Mouse (Mus musculus) large intestine, adult 2 months (tissue): ENCODE measurements around the gene Kat5. TPM values are rescaled to one million over a fixed set of nuclear protein-coding genes. Genes with fewer than 3 reads are reported as not detected.

ENCODE experiments used
- DNase-seq: peaks from one replicate; pipeline ENCODE4 v3.0.0-alpha.2; 2012; ENCODE audit warnings: low read depth, low spot score
- WGBS: fragments of 180-500 bp; shearing (Covaris S2); methylation state at CpG from one replicate; pipeline ENCODE4 v1.1.7; 2018; 5-methylcytosine and 5-hydroxymethylcytosine counted together
- polyA plus RNA-seq: library from polyadenylated mRNA; depleted of rRNA; stranded (reverse); fragments of >200 nt; gene quantifications from 2 replicates; pipeline ENCODE4 v1.2.3, GENCODE M21; 2012

Kat5 gene
- polyA plus RNA-seq, 1 experiment: 43.6 TPM

DNA sequence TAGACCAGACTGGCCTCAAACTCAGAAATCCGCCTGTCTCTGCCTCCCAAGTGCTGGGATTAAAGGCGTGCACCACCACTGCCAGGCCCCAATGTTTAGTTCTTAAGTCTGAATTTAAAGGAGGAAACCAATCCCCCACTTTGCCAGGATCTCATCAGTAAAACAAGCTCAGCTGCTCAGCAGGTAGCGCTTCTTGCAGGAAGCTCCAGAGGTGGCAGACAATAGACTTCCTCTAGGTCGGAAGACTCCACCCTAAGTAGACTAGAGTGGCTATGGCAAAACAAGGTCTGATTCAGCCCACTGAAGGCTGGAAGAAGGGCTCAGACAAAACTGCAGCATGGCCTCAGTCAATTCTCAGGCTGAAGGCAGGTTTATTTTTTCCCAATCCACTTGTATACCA, 30.1 kb downstream of the Kat5 start:
- 78% methylated on average over 4 of the region's 4 CpGs for WGBS
- DNase-seq: no peak

DNA sequence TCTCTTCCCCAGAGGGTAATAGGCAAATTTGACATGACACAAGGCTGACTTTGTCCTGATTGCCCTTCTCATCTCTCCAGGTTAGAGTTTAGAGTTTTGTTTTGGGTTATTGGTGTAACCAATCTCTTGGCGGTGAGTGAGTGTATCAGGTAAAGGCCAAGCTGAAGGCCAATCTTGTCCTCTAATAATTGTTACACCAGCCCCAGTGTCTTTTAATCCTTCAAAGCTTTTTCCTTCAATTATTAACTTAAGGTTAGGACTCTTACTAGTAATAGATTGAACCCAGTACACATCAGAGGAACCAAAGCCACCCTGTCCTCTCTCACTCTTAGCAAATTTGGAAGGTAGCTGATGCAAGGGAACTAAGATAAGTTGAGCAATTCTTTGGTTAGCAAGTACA, 34.7 kb downstream of the Kat5 start:
- WGBS: 95% methylated on average over 1 of the region's 1 CpGs
- no peak for DNase-seq

DNA sequence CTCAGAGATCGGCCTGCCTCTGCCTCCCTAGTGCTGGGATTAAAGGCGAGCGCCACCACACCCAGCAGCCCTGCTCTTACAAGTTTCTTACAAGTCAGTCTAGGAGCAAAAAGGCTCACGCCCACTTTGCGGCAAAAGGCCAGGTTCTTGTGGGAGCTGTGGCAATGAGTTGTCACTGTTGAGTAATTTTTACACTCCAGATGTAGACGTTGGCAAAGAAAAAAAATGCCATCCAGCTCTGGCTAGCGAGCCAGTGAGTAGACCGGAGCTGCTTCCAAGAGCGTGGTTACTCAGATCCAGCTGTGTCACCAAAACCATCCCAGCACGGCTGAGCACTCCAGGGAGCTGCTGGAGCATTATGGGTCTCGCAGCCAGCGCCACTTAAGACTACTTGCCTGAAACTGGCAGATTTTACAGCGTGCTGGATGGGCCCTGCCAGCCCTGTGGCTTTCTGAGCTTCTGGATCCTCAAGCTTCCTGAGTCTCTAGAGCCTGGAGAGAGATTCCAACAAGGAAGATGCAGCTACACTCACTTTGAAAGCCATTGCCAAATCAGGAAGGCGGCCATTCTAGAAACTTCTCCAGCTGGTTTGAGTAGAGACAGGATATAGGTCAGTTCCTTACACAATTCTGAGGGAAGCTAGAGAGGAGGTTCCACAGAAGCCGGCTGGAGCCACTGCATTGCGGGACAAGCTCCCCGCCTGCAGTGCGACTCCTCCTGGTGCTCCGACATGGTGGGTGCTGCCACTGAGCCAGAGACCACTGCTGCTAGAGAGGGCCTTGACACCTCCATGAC, 37.5 kb downstream of the Kat5 start:
- DNase-seq: no peak
- 81% methylated on average over 19 of the region's 19 CpGs for WGBS

DNA sequence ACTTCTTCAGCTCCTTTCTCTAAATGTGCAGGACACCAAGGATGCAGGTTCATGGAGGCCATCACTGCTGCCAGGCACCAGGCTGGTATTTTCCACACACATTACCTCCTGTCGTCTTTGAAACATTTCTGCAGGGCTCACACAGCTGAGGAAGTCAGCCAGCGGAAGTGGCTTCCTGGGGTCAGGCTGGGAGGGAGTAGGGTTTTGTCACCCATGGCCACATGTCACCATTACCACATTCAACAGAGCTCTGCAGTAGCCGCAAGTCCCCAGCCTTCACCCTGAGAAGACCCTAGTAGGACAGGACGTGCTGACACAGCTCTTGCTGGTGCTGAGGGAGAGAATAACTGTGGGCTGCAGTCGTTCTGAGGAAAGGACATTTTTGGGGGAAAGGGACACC, 38.2 kb downstream of the Kat5 start:
- DNase-seq: no peak
- 79% methylated on average over 5 of the region's 5 CpGs for WGBS

DNA sequence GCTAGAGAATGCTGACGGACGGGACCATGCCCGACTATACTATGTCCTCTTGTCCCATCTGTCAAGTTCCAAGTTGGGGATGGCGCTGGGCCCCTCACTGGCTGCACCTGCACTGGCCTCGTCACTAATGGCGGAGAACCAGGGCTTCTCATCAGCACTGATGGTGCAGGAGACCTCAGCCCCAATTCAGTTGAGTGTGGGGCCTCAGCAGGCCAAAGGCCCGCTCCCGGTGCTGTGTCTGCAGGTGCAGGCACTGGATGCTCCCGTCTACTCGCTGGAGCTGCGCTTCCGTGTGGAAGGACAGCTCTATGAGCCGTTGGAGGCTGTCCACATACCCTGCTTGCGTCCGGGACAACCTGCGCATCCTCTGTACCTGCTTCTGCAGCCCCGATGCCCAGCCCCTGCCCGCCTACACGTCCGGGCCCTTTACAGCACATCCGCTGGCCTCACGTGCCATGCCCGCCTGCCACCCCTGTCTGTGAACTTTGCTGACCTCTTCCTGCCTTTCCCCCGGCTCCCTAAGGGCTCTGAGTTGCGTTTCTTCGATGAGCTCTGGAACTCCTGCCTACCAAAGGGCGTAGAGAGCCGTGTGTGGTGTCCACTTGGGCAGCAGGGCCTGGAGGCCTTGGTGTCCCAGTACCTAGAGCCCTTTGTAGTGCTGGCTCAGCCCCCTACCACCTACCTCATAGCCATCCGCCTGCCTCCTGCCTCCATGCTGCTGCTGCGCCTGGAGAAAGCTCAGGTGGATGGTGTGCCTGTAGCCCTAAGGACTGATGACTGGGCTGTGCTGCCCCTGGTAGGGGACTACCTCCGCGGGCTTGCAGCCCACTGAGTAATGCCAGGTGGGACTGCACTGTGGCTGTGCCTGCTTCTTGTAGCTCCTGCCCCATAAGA, 39.4 kb downstream of the Kat5 start:
- no peak for DNase-seq
- WGBS: 95% methylated on average over 32 of the region's 32 CpGs

DNA sequence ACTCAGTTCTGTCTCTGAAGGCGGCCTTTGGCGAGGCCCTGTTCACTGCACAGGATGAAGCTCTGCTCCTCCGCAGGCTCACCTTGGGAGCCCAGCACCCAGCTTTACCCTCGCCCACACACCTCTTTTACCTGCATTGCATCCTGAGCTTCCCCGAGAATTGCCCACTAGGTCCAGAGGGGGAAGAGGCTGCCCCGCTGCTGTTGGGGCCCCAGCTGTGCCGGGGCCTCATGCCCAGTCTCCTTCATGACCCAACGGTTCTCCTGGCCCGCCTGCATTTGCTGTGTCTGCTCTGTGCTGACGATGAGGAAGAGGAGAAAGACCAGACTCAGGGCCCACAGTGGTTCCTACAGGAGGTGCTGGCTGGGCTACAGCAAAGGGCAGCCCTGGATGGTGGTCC, 40.5 kb downstream of the Kat5 start:
- WGBS: 90% methylated on average over 10 of the region's 10 CpGs
- DNase-seq: no peak

DNA sequence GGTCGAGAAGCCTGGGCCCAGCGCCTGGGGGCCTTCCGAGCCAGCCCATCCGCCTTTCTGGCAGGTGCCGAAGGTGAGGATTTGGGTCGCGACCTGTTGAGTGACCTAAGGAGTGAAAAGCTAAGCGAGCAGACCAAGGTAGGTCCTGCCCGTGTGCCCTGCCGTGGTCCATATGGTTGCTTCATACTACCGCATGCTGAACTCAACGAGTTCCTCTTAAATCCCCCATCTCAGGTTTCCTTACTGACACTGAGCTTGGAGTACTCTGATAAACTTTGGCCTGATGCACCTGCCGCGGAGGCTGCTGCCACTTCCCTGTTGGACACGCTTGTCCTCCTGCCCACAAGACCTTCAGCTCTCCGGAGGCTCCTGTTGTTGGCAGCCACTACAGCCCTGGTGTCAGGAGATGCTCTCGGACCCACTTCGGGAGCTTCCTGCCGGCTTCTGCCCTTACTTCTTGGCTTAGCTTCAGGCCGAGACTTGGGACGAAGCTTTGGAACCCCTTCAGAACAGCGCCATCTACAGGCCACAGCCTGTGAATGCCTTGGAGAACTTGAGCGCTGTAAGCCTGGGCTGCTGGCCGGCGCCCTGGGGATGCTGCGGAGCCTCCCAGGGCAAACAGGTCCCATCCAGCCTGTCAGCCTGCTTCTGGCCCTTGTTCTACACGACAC, 41.4 kb downstream of the Kat5 start:
- DNase-seq: no peak
- WGBS: 3% methylated on average over 27 of the region's 27 CpGs

DNA sequence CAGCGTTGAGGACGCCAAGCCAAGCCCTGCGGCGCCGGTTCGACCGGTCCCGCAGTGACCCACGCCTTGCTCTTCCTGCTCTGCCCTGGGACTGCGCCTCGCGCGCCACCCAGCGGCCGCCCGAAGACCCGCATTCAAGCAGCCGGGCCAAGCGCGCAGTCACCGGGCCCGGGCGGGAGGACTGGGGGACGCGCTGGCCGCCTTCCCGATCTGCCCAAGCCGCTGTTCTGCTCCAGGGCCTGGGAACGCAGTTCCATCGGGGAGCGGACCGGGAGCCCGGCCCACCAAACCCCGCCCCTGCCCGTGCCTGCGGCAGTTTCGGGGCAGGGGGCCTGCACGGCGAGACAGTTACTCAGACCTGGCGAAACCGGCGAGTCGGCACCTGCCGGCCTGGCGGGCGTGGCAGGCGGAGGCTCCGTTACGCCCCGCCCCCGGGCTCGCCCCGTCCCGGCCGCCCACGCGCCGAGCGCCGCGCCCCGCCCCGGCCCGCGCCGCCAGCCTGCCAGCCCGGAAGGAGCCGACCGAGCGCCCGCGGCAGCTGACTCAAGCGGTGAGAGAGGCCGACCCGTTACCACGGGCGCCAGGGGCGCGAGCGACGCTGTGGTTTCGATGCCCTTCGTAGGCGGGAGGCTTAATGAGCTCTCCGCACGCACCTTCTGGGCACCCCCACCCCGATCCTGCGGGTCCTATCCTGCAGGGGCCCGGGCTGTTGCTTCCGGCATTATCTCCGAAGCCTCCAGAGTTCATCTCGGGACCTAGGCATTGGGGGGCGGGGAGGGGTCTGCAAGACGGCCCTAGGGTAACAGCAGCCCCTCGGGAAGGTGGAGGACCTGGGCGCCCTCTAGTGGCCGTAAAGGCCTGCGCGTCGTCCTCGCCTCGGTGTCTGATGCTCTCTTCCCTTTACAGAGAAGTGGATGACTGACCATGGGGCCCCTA, 42.2 kb downstream of the Kat5 start, which contains the start of gene Ap5b1:
TSS of gene Ap5b1 (plus strand) at position 492 of the 936 bp plus-strand sequence.
- no peak for DNase-seq
- under 1% methylated on average over 102 of the region's 102 CpGs for WGBS

DNA sequence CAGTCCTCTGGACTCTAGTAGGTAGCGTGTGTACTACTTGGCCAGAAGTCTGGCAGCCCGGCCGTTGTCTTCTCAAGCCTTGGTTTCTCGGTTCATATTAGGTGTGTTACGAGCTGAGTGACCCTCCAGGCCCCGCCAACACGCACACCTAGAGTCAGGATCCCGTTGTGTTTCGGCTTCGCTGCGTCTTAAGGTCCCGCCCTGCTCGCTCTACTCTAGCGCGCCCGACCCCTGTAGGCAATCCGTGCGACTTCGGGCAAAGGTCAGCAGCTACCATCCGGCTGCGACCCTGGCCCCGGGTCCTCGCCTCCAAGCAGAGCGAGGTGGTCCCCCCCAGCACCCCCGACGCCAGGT, 42.9 kb downstream of the Kat5 start:
- 2% methylated on average over 26 of the region's 26 CpGs for WGBS
- DNase-seq: no peak

DNA sequence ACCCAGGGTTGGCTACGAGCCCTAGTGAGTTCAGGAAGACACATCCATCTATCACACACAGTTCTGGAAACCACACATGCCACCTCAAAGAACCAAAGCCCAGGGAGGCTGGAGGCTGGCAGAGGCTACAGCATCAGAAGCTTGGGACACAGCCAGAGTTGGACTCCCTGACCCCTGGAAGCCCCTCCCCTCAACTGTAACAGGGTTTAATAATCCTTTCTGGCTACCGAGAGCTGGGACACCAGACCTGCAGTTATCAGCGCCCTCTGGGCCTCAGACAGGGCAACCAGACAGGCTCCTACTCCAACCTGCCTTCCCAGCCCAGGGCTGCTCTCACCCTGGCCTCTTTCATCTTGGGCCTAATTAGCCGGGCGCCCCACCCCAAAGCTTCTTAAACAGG, 43.7 kb downstream of the Kat5 start:
- DNase-seq: no peak
- 74% methylated on average over 5 of the region's 5 CpGs for WGBS

DNA sequence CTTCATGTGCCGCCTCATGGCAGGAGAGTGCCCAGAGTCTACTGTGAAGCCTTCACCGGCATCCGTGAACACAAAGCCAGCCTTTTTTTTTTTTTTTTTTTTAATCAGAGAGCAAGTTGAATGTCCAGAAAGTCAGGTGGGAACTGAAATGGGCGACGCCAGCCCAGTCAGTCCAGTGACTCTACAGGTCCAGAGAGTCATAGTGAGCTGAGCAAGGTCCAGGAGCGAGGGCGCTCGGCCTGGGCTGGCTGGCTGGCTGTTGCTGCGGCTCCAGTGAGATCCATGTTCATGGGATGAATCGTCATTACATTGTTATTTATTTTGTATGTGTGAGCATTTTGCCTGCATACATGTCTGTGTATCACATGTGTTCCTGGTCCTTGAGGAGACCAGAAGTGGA, 47.3 kb downstream of the Kat5 start:
- no peak for DNase-seq
- WGBS: 95% methylated on average over 10 of the region's 10 CpGs

DNA sequence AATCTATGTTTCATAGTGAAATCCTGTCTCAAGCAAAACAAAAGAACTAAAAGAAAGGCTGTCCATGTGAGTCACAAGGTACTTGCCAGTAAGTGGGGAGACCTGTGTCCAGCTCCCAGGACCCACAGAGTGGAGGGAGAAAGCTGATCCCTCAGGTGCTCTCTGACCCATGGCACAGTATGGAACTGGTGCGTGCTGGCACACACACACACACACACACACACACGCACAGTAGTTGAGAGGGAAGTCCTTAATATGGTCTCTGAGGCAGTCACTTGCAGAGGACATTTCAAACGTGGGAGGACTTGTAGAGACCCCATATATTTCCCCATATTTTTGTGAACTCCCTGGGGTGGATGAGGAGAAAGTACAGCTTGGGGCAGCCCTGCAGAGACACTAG, 48.2 kb downstream of the Kat5 start:
- 23% methylated on average over 3 of the region's 3 CpGs for WGBS
- no peak for DNase-seq

DNA sequence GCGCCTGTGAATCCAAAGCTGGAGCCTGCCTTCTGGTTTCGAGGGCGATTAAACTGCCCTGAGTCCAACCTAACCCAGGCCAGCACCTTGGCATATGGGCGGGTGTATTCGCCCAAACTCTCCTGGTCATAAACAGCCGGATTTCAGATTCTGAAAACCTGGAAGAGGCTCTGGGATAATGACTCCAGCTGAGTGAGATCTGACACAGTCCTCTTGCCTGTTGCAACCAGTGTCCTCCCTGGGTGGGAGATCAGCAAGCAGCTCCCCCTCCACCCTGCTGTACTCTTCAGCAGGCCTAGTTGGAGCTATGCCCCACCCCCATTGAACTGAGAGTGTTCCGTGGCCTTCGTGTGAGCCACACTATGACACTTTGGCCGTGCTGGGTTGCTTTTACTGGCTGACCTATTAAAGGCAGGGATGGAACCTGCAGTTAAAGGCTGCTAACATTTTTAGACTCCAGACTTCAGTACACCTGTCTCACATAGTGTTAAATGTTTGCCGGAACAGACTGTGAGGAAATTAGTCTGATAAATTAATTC, 48.7 kb downstream of the Kat5 start:
- WGBS: 15% methylated on average over 10 of the region's 10 CpGs
- no peak for DNase-seq

DNA sequence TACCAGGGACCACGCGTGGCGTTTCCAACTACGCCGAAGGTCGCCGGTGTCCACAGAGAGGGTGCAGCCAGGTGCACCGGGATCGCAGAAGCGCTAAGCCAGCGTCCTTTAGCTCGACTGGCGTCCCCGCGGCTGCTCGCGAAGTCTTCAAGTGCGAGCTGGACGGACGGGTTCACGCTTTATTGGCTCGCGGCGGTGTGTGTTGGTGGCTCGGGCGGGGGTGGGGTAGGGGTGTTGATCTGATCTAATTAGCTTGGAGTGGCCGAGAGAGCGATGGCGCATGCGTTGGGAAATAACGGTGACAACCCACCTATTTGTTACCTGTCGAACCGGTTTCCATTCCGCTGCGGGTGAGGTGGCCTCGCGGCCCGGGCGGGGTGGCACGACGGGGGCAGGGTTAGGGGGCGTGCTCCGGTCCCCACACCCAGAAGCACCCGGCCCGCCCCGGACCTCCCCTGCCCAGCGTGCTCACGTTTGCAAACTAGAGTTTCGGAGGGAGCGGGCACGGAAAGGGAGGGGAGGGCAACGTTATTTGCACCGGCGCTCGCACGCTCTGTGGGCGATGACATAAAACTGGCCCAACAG, 49.5 kb downstream of the Kat5 start, which contains the start of gene Ovol1:
TSS of gene Ovol1 (minus strand) at position 190 of the 585 bp plus-strand sequence.
- DNase-seq: no peak

DNA sequence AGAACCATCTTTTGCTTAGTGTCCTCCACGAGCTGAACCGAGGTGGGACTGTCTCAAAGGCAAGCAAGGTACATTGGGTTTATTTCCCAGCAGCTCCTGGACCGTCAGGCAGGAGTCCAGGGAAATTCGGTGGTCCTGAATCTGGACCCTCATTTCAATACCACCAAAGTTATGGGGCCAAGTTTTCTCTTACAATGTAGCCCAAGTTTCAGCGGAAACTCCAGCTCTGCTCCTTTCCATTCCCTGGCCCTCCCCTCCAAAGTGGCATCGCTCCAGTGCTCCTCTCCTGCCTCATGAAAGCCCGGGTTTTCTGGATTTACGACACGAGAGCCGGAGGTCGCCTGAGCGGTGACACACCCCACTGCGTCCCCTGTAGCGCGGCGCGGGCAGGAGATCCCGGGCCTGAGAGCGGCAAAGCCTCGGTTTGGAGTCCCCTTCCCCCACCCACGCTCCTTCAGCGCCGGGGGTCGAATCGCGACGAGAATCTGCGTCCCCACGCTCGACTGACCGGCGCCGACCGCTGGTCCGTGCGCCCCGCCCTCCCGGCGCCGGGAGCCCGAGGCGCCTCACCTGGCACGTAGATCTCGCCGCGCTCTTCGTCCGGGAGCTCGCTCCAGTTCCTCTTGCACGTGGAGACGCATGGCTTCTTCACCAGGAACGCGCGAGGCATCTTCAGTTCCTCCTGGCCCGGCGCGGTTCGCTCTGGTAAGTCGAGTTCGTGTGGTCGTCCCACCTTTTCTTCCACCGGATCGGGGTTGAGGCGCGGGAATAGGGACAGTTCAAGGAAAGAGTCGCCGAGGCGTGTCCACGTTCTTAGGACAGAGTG, 50.2 kb downstream of the Kat5 start:
- no peak for DNase-seq
- under 1% methylated on average over 69 of the region's 69 CpGs for WGBS

More for the DNA sequence above, 49.5 kb downstream of the Kat5 start, which contains the start of gene Ovol1:
- WGBS: 1% methylated on average over 57 of the region's 57 CpGs

DNA sequence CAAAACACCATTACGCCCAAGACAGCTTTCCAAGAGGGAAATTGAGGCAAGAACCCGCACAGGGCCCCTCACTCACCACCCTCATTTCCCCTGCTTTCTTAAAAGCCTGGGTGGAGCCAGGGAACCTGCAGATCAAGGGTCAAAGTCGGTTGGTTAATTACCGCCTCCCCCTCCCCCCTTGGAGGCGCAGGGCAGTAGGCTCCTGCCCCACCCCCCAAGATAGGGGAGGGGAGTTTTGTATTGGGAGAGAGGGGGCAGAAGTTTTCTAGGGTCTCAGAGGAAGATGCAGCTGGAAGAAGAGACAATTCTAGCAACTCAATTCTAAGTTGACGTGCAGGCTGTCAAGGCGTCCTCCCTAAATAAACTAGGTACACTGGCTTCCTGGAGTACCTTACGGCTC, 50.8 kb downstream of the Kat5 start:
- no peak for DNase-seq
- 23% methylated on average over 8 of the region's 8 CpGs for WGBS

DNA sequence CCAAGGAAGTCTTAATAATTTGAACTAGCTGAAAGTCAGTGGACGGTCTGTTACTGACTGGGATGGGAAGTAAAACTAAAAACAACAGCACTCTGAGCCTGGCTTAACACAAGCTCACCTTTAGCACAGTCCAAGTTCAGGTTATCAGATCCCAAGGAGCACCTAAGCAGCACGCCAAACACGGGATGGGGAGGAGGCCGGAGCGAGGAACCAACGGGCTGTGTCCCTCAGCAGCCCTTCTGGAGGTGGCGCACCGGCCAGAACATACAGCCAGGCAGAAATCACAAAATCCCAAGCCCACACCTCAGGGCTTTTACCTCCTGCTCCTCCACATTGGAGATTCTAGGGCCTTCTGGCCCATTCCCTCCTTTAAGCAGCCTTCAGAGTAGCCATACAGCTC, 51.3 kb downstream of the Kat5 start:
- no peak for DNase-seq
- WGBS: 21% methylated on average over 8 of the region's 8 CpGs

DNA sequence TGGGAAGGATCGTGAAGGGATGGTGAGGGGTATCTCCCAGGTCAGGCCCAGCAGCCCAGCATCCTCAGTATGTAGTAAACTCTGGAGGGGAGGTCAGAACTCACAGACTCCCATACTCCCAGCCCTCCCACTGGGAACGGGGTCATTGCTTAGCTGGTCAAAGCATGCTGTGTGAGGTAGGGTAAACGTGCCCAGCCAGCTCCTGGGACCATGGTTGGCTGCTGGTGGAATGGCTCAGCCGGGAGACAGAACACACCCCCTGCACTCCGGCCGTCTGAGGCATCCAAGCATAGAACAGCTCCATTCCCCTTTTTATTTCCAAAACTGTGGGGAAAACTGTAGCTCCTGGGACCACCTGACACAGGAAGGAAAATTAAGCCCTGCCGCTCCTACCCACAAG, 51.9 kb downstream of the Kat5 start:
- no peak for DNase-seq
- WGBS: 45% methylated on average over 7 of the region's 7 CpGs
